Mouse (Mus musculus): ENCODE data around the gene Arhgap27. TPM values are rescaled to one million over a fixed set of nuclear protein-coding genes. Genes with fewer than 3 reads are reported as not detected.

The Arhgap27 gene
- polyA plus RNA-seq, 1 experiment from 2014 or later, result 16.9 TPM

GRCm38 (mm10) chr11:103285951-103286350, 77.5 kb downstream of the Arhgap27 start:
- Histone ChIP-seq H3K9ac (ENCODE audit: low read depth, low read length) (no peak overlapping the region), H3K4me3 (ENCODE audit: low read depth, low read length) (no peak overlapping the region), H3K36me3 (ENCODE audit: control insufficient read depth, insufficient read depth) (no peaks in the 10 kb centered on the region), H3K27ac (ENCODE audit: low read depth, low read length) (no peak overlapping the region), H3K4me2 (replicated peaks; ENCODE audit: low read depth) (no peak overlapping the region), H3K9me3 (ENCODE audit: control insufficient read depth) (no peaks in the 10 kb centered on the region), H3K27me3 (replicated peaks; ENCODE audit: control insufficient read depth, insufficient read depth, low read length) (no peaks in the 10 kb centered on the region), H3K4me1 (replicated peaks; ENCODE audit: control insufficient read depth, insufficient read depth, low read length) (no peaks in the 10 kb centered on the region)
- WGBS, result 40% methylated on average over 6 of the region's 6 CpGs
- ATAC-seq, result 0 out of 2 replicates have a peak, but pooled peaks have one; percentile 28
- no peak for TF ChIP-seq CTCF (IDR thresholded peaks at IDR 0.05; ENCODE audit: low read depth)

GRCm38 (mm10) chr11:103285276-103285675, 78.2 kb downstream of the Arhgap27 start:
- H3K9me3 ChIP-seq (ENCODE audit: control insufficient read depth), result no peaks in the 10 kb centered on the region
- H3K4me2 ChIP-seq (replicated peaks; ENCODE audit: low read depth), result no peak overlapping the region
- H3K36me3 ChIP-seq (ENCODE audit: control insufficient read depth, insufficient read depth), result no peaks in the 10 kb centered on the region
- 89% methylated on average over 10 of the region's 10 CpGs for WGBS
- H3K4me3 ChIP-seq (ENCODE audit: low read depth, low read length), result no peak overlapping the region
- no peaks in the 10 kb centered on the region for H3K27me3 ChIP-seq (replicated peaks; ENCODE audit: control insufficient read depth, insufficient read depth, low read length)
- H3K27ac ChIP-seq (ENCODE audit: low read depth, low read length), result no peak overlapping the region
- no peak for ATAC-seq
- no peak overlapping the region for H3K9ac ChIP-seq (ENCODE audit: low read depth, low read length)
- H3K4me1 ChIP-seq (replicated peaks; ENCODE audit: control insufficient read depth, insufficient read depth, low read length), result no peaks in the 10 kb centered on the region
- no peak for TF ChIP-seq CTCF (IDR thresholded peaks at IDR 0.05; ENCODE audit: low read depth)

GRCm38 (mm10) chr11:103281784-103282183, 81.7 kb downstream of the Arhgap27 start:
- no peak overlapping the region for H3K9ac ChIP-seq (ENCODE audit: low read depth, low read length)
- no peaks in the 10 kb centered on the region for H3K9me3 ChIP-seq (ENCODE audit: control insufficient read depth)
- no peaks in the 10 kb centered on the region for H3K36me3 ChIP-seq (ENCODE audit: control insufficient read depth, insufficient read depth)
- H3K27ac ChIP-seq (ENCODE audit: low read depth, low read length), result no peak overlapping the region
- TF ChIP-seq CTCF (IDR thresholded peaks at IDR 0.05; ENCODE audit: low read depth), result no peak
- H3K4me2 ChIP-seq (replicated peaks; ENCODE audit: low read depth), result no peak overlapping the region
- WGBS, result 66% methylated on average over 7 of the region's 7 CpGs
- no peaks in the 10 kb centered on the region for H3K27me3 ChIP-seq (replicated peaks; ENCODE audit: control insufficient read depth, insufficient read depth, low read length)
- H3K4me3 ChIP-seq (ENCODE audit: low read depth, low read length), result no peak overlapping the region
- no peaks in the 10 kb centered on the region for H3K4me1 ChIP-seq (replicated peaks; ENCODE audit: control insufficient read depth, insufficient read depth, low read length)
- no peak for ATAC-seq

Other genes starting within 250 kb of the Arhgap27 start
- gene Hexim1, start 247.5 kb downstream of the Arhgap27 start, polyA plus RNA-seq (2015; fragmentation: Nextera tagmentation; extraction: Ambion mirVana), result 4.6 and 6.0 TPM in 2 replicates
- 3.5 and 5.3 TPM in 2 replicates for gene Hexim2, start 231.3 kb downstream of the Arhgap27 start, polyA plus RNA-seq (2015; fragmentation: Nextera tagmentation; extraction: Ambion mirVana)
- gene Fmnl1, start 192.6 kb downstream of the Arhgap27 start, polyA plus RNA-seq (2015; fragmentation: Nextera tagmentation; extraction: Ambion mirVana), result 0.80 and 1.0 TPM in 2 replicates
- gene 1700023F06Rik, start 155.1 kb downstream of the Arhgap27 start, polyA plus RNA-seq (2015; fragmentation: Nextera tagmentation; extraction: Ambion mirVana), result 0.35 and 0.77 TPM in 2 replicates
- not detected in 2 replicates for gene Spata32, start 145.3 kb downstream of the Arhgap27 start, polyA plus RNA-seq (2015; fragmentation: Nextera tagmentation; extraction: Ambion mirVana)
- 1.6 TPM in 2 replicates for gene Map3k14, start 96.2 kb downstream of the Arhgap27 start, polyA plus RNA-seq (2015; fragmentation: Nextera tagmentation; extraction: Ambion mirVana)
- 4.7 and 5.2 TPM in 2 replicates for gene Plekhm1, start 49.0 kb upstream of the Arhgap27 start, polyA plus RNA-seq (2015; fragmentation: Nextera tagmentation; extraction: Ambion mirVana)
- gene Lrrc37a, start 140.9 kb upstream of the Arhgap27 start, polyA plus RNA-seq (2015; fragmentation: Nextera tagmentation; extraction: Ambion mirVana), result not detected in 2 replicates

Data from intestine, postnatal 0 days (tissue).